Mouse (Mus musculus): Measurements from ENCODE around the gene Acrbp. TPM values are rescaled to one million over a fixed set of nuclear protein-coding genes. Genes with fewer than 3 reads are reported as not detected.
"Not testable (repeated sequence)": the region's sequence is repeated elsewhere in the genome, so short reads cannot be mapped to it uniquely, and the experiment has no call there.

Acrbp gene
- polyA plus RNA-seq, 1 experiment, result 0.91 TPM

GRCm38 (mm10) chr6:125009181-125010073 is 40.1 kb upstream of the Acrbp start:
- H3ac ChIP-seq (ENCODE audit: control insufficient read depth, insufficient read length, low read depth), result peak overlapping the region; percentile 95
- peak overlapping the region; percentile 71 for H3K4me3 ChIP-seq (ENCODE audit: insufficient read depth, poor library complexity, severe bottlenecking)
- peaks cover 62% of the 10 kb centered on the region for H3K79me2 ChIP-seq (ENCODE audit: control insufficient read depth, insufficient read depth)
- peaks cover 36% of the 10 kb centered on the region for H3K36me3 ChIP-seq (ENCODE audit: control insufficient read depth, insufficient read depth)
- H3K79me3 ChIP-seq (ENCODE audit: low read depth), result peaks cover 43% of the 10 kb centered on the region
- no peaks in the 10 kb centered on the region for H3K27me3 ChIP-seq (ENCODE audit: control insufficient read depth, insufficient read depth, insufficient read length)
- no peak for TF ChIP-seq FOSL1 (IDR thresholded peaks at IDR 0.05; ENCODE audit: insufficient read depth, low read length, poor library complexity, severe bottlenecking)
- no peak for TF ChIP-seq CTCF (IDR thresholded peaks at IDR 0.05; ENCODE audit: control insufficient read depth, insufficient read depth, insufficient read length)
- no peak for TF ChIP-seq MAX (IDR thresholded peaks at IDR 0.05)
- TF ChIP-seq USF1 (IDR thresholded peaks at IDR 0.05; ENCODE audit: low read depth), result no peak
- no peak for TF ChIP-seq MYOG (IDR thresholded peaks at IDR 0.05; ENCODE audit: control insufficient read depth, extremely low read depth, insufficient read length)
- no peak for TF ChIP-seq CEBPB (IDR thresholded peaks at IDR 0.05; ENCODE audit: low read depth)
- TF ChIP-seq MYOD1 (IDR thresholded peaks at IDR 0.05; ENCODE audit: control insufficient read depth, insufficient read length, low read depth), result no peak

GRCm38 (mm10) chr6:125017682-125018081 is 31.8 kb upstream of the Acrbp start:
- peaks cover 38% of the 10 kb centered on the region for H3K79me3 ChIP-seq (ENCODE audit: low read depth)
- H3ac ChIP-seq (ENCODE audit: control insufficient read depth, insufficient read length, low read depth), result no peak overlapping the region
- no peaks in the 10 kb centered on the region for H3K27me3 ChIP-seq (ENCODE audit: control insufficient read depth, insufficient read depth, insufficient read length)
- peaks cover 99% of the 10 kb centered on the region for H3K79me2 ChIP-seq (ENCODE audit: control insufficient read depth, insufficient read depth)
- no peak overlapping the region for H3K4me3 ChIP-seq (ENCODE audit: insufficient read depth, poor library complexity, severe bottlenecking)
- H3K36me3 ChIP-seq (ENCODE audit: control insufficient read depth, insufficient read depth), result peaks cover 80% of the 10 kb centered on the region
- TF ChIP-seq MAX (IDR thresholded peaks at IDR 0.05) (no peak), MYOD1 (IDR thresholded peaks at IDR 0.05; ENCODE audit: control insufficient read depth, insufficient read length, low read depth) (no peak), CEBPB (IDR thresholded peaks at IDR 0.05; ENCODE audit: low read depth) (no peak), MYOG (IDR thresholded peaks at IDR 0.05; ENCODE audit: control insufficient read depth, extremely low read depth, insufficient read length) (no peak), USF1 (IDR thresholded peaks at IDR 0.05; ENCODE audit: low read depth) (no peak), CTCF (IDR thresholded peaks at IDR 0.05; ENCODE audit: control insufficient read depth, insufficient read depth, insufficient read length) (no peak), FOSL1 (IDR thresholded peaks at IDR 0.05; ENCODE audit: insufficient read depth, low read length, poor library complexity, severe bottlenecking) (no peak)

GRCm38 (mm10) chr6:125030532-125030931 is 19.0 kb upstream of the Acrbp start:
- peaks cover 82% of the 10 kb centered on the region for H3K36me3 ChIP-seq (ENCODE audit: control insufficient read depth, insufficient read depth)
- not testable (repeated sequence) for H3ac ChIP-seq (ENCODE audit: control insufficient read depth, insufficient read length, low read depth); H3K27me3 ChIP-seq (ENCODE audit: control insufficient read depth, insufficient read depth, insufficient read length); H3K4me3 ChIP-seq (ENCODE audit: insufficient read depth, poor library complexity, severe bottlenecking); H3K79me3 ChIP-seq (ENCODE audit: low read depth); H3K79me2 ChIP-seq (ENCODE audit: control insufficient read depth, insufficient read depth)
- peak; percentile 86 for TF ChIP-seq CTCF (IDR thresholded peaks at IDR 0.05; ENCODE audit: control insufficient read depth, insufficient read depth, insufficient read length)

- TF ChIP-seq MYOD1 (IDR thresholded peaks at IDR 0.05; ENCODE audit: control insufficient read depth, insufficient read length, low read depth), result no peak
- TF ChIP-seq FOSL1 (IDR thresholded peaks at IDR 0.05; ENCODE audit: insufficient read depth, low read length, poor library complexity, severe bottlenecking), result no peak
- TF ChIP-seq MAX (IDR thresholded peaks at IDR 0.05), result no peak
- TF ChIP-seq MYOG (IDR thresholded peaks at IDR 0.05; ENCODE audit: control insufficient read depth, extremely low read depth, insufficient read length), result no peak
- TF ChIP-seq USF1 (IDR thresholded peaks at IDR 0.05; ENCODE audit: low read depth), result no peak
- TF ChIP-seq CTCF (IDR thresholded peaks at IDR 0.05; ENCODE audit: control insufficient read depth, insufficient read depth, insufficient read length), result no peak
- no peak for TF ChIP-seq CEBPB (IDR thresholded peaks at IDR 0.05; ENCODE audit: low read depth)
- Histone ChIP-seq H3K79me3 (ENCODE audit: low read depth) (no peaks in the 10 kb centered on the region), H3K36me3 (ENCODE audit: control insufficient read depth, insufficient read depth) (peaks cover 79% of the 10 kb centered on the region), H3K27me3 (ENCODE audit: control insufficient read depth, insufficient read depth, insufficient read length) (no peaks in the 10 kb centered on the region), H3K4me3 (ENCODE audit: insufficient read depth, poor library complexity, severe bottlenecking) (no peak overlapping the region), H3K79me2 (ENCODE audit: control insufficient read depth, insufficient read depth) (no peaks in the 10 kb centered on the region), H3ac (ENCODE audit: control insufficient read depth, insufficient read length, low read depth) (no peak overlapping the region)
Observed at GRCm38 (mm10) chr6:125031604-125032003, 17.9 kb upstream of the Acrbp start.

- TF ChIP-seq CEBPB (IDR thresholded peaks at IDR 0.05; ENCODE audit: low read depth) (no peak), MAX (IDR thresholded peaks at IDR 0.05) (no peak), FOSL1 (IDR thresholded peaks at IDR 0.05; ENCODE audit: insufficient read depth, low read length, poor library complexity, severe bottlenecking) (no peak), CTCF (IDR thresholded peaks at IDR 0.05; ENCODE audit: control insufficient read depth, insufficient read depth, insufficient read length) (no peak), USF1 (IDR thresholded peaks at IDR 0.05; ENCODE audit: low read depth) (no peak), MYOD1 (IDR thresholded peaks at IDR 0.05; ENCODE audit: control insufficient read depth, insufficient read length, low read depth) (no peak), MYOG (IDR thresholded peaks at IDR 0.05; ENCODE audit: control insufficient read depth, extremely low read depth, insufficient read length) (no peak)
- no peak overlapping the region for H3ac ChIP-seq (ENCODE audit: control insufficient read depth, insufficient read length, low read depth)
- H3K79me3 ChIP-seq (ENCODE audit: low read depth), result peaks cover 7% of the 10 kb centered on the region
- H3K4me3 ChIP-seq (ENCODE audit: insufficient read depth, poor library complexity, severe bottlenecking), result no peak overlapping the region
- H3K27me3 ChIP-seq (ENCODE audit: control insufficient read depth, insufficient read depth, insufficient read length), result no peaks in the 10 kb centered on the region
- H3K36me3 ChIP-seq (ENCODE audit: control insufficient read depth, insufficient read depth), result peaks cover 37% of the 10 kb centered on the region
- peaks cover 14% of the 10 kb centered on the region for H3K79me2 ChIP-seq (ENCODE audit: control insufficient read depth, insufficient read depth)
Observed at GRCm38 (mm10) chr6:125038666-125039065, 10.8 kb upstream of the Acrbp start.

All from C2C12 (cell line).